ENCODE assay signal across 7 mouse cellular contexts in genomic region chr16:85173373-85174081, GRCm38 (mm10). TPM values are rescaled to one million over a fixed set of nuclear protein-coding genes. Genes with fewer than 3 reads are reported as not detected.
DNase-seq lines count a peak whose midpoint lies in the region; ATAC-seq lines count a peak whose summit lies in the region.

App (minus strand) TSS chr16:85173766.

- H3K9me3 ChIP-seq in embryonic facial prominence, embryonic 11.5 days (replicated peaks; ENCODE audit: control insufficient read depth, low read length), result no peaks in the 10 kb centered on the region
- 0 out of 2 replicates have a peak, but pooled peaks cover 3% of the 10 kb centered on the region for H3K9me3 ChIP-seq in limb, embryonic 12.5 days
- H3K9me3 ChIP-seq in midbrain, embryonic 14.5 days (ENCODE audit: control insufficient read depth, low read length), result no peaks in the 10 kb centered on the region

- H3K4me2 ChIP-seq in embryonic facial prominence, embryonic 11.5 days (ENCODE audit: low read depth, low read length), result peak within 1 kb of the TSS; percentile 46
- peak within 1 kb of the TSS; percentile 63 for H3K4me2 ChIP-seq in limb, embryonic 12.5 days
- peak within 1 kb of the TSS; percentile 69 for H3K4me2 ChIP-seq in midbrain, embryonic 14.5 days (ENCODE audit: low read length)

- peak within 1 kb of the TSS; percentile 88 for H3K9ac ChIP-seq in embryonic facial prominence, embryonic 11.5 days (replicated peaks; ENCODE audit: low read length)
- peak within 1 kb of the TSS; percentile 91 for H3K9ac ChIP-seq in limb, embryonic 12.5 days (replicated peaks)
- H3K9ac ChIP-seq in midbrain, embryonic 14.5 days (replicated peaks; ENCODE audit: low read length), result peak within 1 kb of the TSS; percentile 96

- ATAC-seq in embryonic facial prominence, embryonic 11.5 days (replicated peaks; ENCODE audit: insufficient number of reproducible peaks, low FRiP score, low TSS enrichment, low read depth), result peak; percentile 68
- ATAC-seq in limb, embryonic 12.5 days (ENCODE audit: insufficient number of reproducible peaks, insufficient read depth, low FRiP score, low TSS enrichment, low read depth), result peak; percentile 65
- peak; percentile 88 for ATAC-seq in midbrain, embryonic 14.5 days (ENCODE audit: low FRiP score, low TSS enrichment)

- under 1% methylated on average over 68 of the region's 78 CpGs for WGBS in embryonic facial prominence, embryonic 11.5 days
- under 1% methylated on average over 76 of the region's 78 CpGs for WGBS in limb, embryonic 12.5 days
- under 1% methylated on average over 78 of the region's 78 CpGs for whole genome bisulfite sequencing in midbrain, embryonic 14.5 days

- no peaks in the 10 kb centered on the region for H3K27me3 ChIP-seq in embryonic facial prominence, embryonic 11.5 days (ENCODE audit: control insufficient read depth, insufficient read depth, low read length)
- peaks cover 7% of the 10 kb centered on the region; the same call in 1 of the 2 replicates for H3K27me3 ChIP-seq in limb, embryonic 12.5 days
- H3K27me3 ChIP-seq in midbrain, embryonic 14.5 days (ENCODE audit: control insufficient read depth, insufficient read depth, low read length), result no peaks in the 10 kb centered on the region

- H3K27ac ChIP-seq in embryonic facial prominence, embryonic 11.5 days (replicated peaks; ENCODE audit: low read depth, low read length), result peak within 1 kb of the TSS; percentile 78
- peak within 1 kb of the TSS; percentile 91 for H3K27ac ChIP-seq in limb, embryonic 12.5 days
- peak within 1 kb of the TSS; percentile 96 for H3K27ac ChIP-seq in midbrain, embryonic 14.5 days (replicated peaks; ENCODE audit: low read depth, low read length)

- peaks cover 3% of the 10 kb centered on the region; the same call in 1 of the 2 replicates for H3K4me1 ChIP-seq in embryonic facial prominence, embryonic 11.5 days (ENCODE audit: control insufficient read depth, insufficient read depth, low read length)
- peaks cover 31% of the 10 kb centered on the region for H3K4me1 ChIP-seq in limb, embryonic 12.5 days (replicated peaks)
- peaks cover 22% of the 10 kb centered on the region; the same call in 1 of the 2 replicates for H3K4me1 ChIP-seq in midbrain, embryonic 14.5 days (ENCODE audit: control insufficient read depth, insufficient read depth, low read length)

- no peaks in the 10 kb centered on the region for H3K36me3 ChIP-seq in embryonic facial prominence, embryonic 11.5 days (replicated peaks; ENCODE audit: control insufficient read depth, insufficient read depth, low read depth, low read length)
- no peaks in the 10 kb centered on the region for H3K36me3 ChIP-seq in limb, embryonic 12.5 days
- 0 out of 2 replicates have a peak, but pooled peaks cover 3% of the 10 kb centered on the region for H3K36me3 ChIP-seq in midbrain, embryonic 14.5 days (ENCODE audit: control insufficient read depth, insufficient read depth, low read length)

- peak within 1 kb of the TSS; percentile 92 for H3K4me3 ChIP-seq in embryonic facial prominence, embryonic 11.5 days (ENCODE audit: low read depth, low read length)
- H3K4me3 ChIP-seq in limb, embryonic 12.5 days (replicated peaks), result peak within 1 kb of the TSS; percentile 90
- peak within 1 kb of the TSS; percentile 98 for H3K4me3 ChIP-seq in midbrain, embryonic 14.5 days (replicated peaks; ENCODE audit: low read depth, low read length)

- DNase-seq in adrenal gland, postnatal 25 days, result peak; percentile 94
- DNase-seq in embryonic facial prominence, embryonic 11.5 days (ENCODE audit: low spot score), result peak; percentile 91
- DNase-seq in heart, adult 11 months, result peak; percentile 99
- peak; percentile 94 for DNase-seq in kidney, adult 18-20 months
- peak; percentile 96 for DNase-seq in midbrain, embryonic 14.5 days
- peak; percentile 70 to 88 for DNase-seq in spleen, adult 18-20 months

RNA-seq across cellular contexts. Expression of gene App, which starts in this region (rescaled TPM):
- 357 and 373 TPM in 2 replicates for total RNA-seq in adrenal gland, postnatal 25 days (2021)
- polyA plus RNA-seq in embryonic facial prominence, embryonic 11.5 days (2014; fragmentation: Nextera tagmentation; extraction: Ambion mirVana), result 146 and 157 TPM in 2 replicates
- 122 and 134 TPM in 2 replicates for polyA plus RNA-seq in limb, embryonic 12.5 days (2016; fragmentation: Nextera tagmentation; extraction: Ambion mirVana)
- 327 and 339 TPM in 2 replicates for polyA plus RNA-seq in midbrain, embryonic 14.5 days (2014; fragmentation: Nextera tagmentation; extraction: Ambion mirVana)

Comparison
In these comparisons a context has a peak if more than half of its experiments do, and no peak if none do; other contexts are left out.
1. Peak in every context shown above with its lines: DNase-seq, ATAC-seq, H3K4me3 ChIP-seq and H3K27ac ChIP-seq.